Mouse (Mus musculus) erythroblast, embryonic 14.5 days (primary cell): ENCODE measurements around the gene Ctla2a. TPM values are rescaled to one million over a fixed set of nuclear protein-coding genes. Genes with fewer than 3 reads are reported as not detected.
"Not testable (repeated sequence)": the region's sequence is repeated elsewhere in the genome, so short reads cannot be mapped to it uniquely, and the experiment has no call there.

ENCODE experiments used
- H3K27me3 ChIP-seq: 2 replicates; pipeline ENCODE4 v1.6.1; 2012; ENCODE audit warnings: inconsistent platforms; ENCODE audit not compliant: control insufficient read depth
- H3K36me3 ChIP-seq: 2 replicates; pipeline ENCODE4 v1.6.1; 2012; ENCODE audit warnings: mild to moderate bottlenecking, inconsistent platforms; ENCODE audit not compliant: control insufficient read depth
- H3K4me1 ChIP-seq: 2 replicates; pipeline ENCODE4 v1.6.1; 2012; ENCODE audit warnings: inconsistent platforms; ENCODE audit not compliant: control insufficient read depth
- H3K4me3 ChIP-seq: replicated peaks from 2 replicates; pipeline ENCODE3; 2012; ENCODE audit warnings: moderate library complexity, mild to moderate bottlenecking, inconsistent platforms
- H3K9me3 ChIP-seq: 2 replicates; pipeline ENCODE4 v1.6.1; 2012; ENCODE audit warnings: low read length, inconsistent platforms, mixed read lengths; ENCODE audit not compliant: control insufficient read depth
- GATA1 ChIP-seq: IDR thresholded peaks from 2 replicates; pipeline ENCODE4 v1.6.1; 2012; ENCODE audit warnings: low read length, inconsistent platforms, mixed read lengths
- TAL1 ChIP-seq: IDR thresholded peaks from 3 replicates; pipeline ENCODE4 v1.6.1; 2012; ENCODE audit warnings: low read length, inconsistent platforms, mixed read lengths
- polyA plus RNA-seq: library from polyadenylated mRNA; stranded (reverse); fragments of >175 nt; gene quantifications from 2 replicates; pipeline ENCODE4 v1.2.3, GENCODE M21; 2012

Ctla2a gene
- polyA plus RNA-seq, result 0.10 TPM in 1 of 2 replicates, not detected in the other

GRCm38 (mm10) chr13:60936500-60936901, at the start of gene Ctla2a, which contains the start of gene Gm49391:
Gene Ctla2a, minus strand, starts transcription at chr13:60936625.
Gene Gm49391, minus strand, starts transcription at chr13:60936571.
- Histone ChIP-seq H3K4me1 (no peaks in the 10 kb centered on the region), H3K4me3 (no peak within 1 kb of the TSS), H3K36me3 (no peaks in the 10 kb centered on the region), H3K27me3 (no peaks in the 10 kb centered on the region), H3K9me3 (no peaks in the 10 kb centered on the region)
- TF ChIP-seq TAL1 (no peak), GATA1 (no peak)

- not testable (repeated sequence) for H3K36me3 ChIP-seq, H3K9me3 ChIP-seq, H3K27me3 ChIP-seq, H3K4me1 ChIP-seq, H3K4me3 ChIP-seq
Measured at GRCm38 (mm10) chr13:60972319-60972718, 35.9 kb upstream of the Ctla2a start.

- H3K4me1 ChIP-seq, H3K4me3 ChIP-seq, H3K9me3 ChIP-seq, H3K36me3 ChIP-seq, H3K27me3 ChIP-seq: not testable (repeated sequence)
Measured at GRCm38 (mm10) chr13:60963985-60964384, 27.6 kb upstream of the Ctla2a start.

DNA sequence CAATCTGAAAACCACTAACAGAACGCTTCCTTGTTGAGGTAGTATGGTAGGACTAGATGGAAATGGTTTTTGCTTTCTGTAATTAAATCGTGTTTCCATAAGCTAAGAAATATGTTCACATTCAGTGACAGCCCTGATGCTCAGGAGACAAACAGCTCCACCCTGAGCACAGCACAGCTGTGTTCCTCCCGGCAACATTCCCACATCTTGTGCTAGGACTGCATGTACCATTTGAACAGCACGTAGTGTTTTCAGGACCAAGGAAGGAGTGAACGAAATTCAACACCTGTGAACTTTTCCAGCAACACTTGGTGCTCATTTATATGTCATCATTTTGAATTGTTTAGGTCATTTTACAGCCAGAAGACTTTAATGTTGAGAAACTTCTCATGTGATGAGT, 25.3 kb upstream of the Ctla2a start:
- TF ChIP-seq TAL1 (no peak), GATA1 (no peak)
- no peaks in the 10 kb centered on the region for H3K4me1 ChIP-seq
- H3K9me3 ChIP-seq, result peaks cover 3% of the 10 kb centered on the region; the same call in 1 of the 2 replicates
- H3K27me3 ChIP-seq, result no peaks in the 10 kb centered on the region
- H3K4me3 ChIP-seq, result no peak overlapping the region
- no peaks in the 10 kb centered on the region for H3K36me3 ChIP-seq

- not testable (repeated sequence) for H3K27me3 ChIP-seq, H3K4me1 ChIP-seq, H3K36me3 ChIP-seq, H3K9me3 ChIP-seq, H3K4me3 ChIP-seq
Measured at GRCm38 (mm10) chr13:60941884-60942283, 5.5 kb upstream of the Ctla2a start, which contains the start of gene Tpbpa. Gene Tpbpa, minus strand, starts transcription at chr13:60941984.

DNA sequence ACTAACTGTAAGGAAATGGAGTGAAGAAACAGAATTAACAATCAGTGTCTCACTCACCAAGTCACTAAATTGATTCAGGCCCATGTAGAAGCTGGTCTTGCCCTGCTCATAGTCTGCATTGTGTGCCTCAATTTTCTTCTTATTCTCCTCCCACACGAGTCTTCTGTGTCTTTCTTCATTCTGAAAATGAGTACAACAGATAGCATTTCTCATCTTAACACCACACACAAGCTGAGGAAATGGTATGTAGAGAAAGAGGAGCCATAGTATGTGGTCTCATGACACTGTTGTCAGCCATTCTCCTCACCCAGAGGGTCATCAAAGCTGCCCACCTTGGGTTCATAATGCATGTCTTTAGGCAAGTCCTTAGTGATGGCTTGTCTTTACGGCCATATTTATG, 935 bp downstream of the Ctla2a start, which contains the start of gene Gm49393:
Gm49393 (minus strand) TSS at position 101 of the 400 bp plus-strand sequence.
- not testable (repeated sequence) for H3K27me3 ChIP-seq, H3K4me3 ChIP-seq, H3K36me3 ChIP-seq, H3K9me3 ChIP-seq, H3K4me1 ChIP-seq

- not testable (repeated sequence) for H3K4me3 ChIP-seq, H3K4me1 ChIP-seq, H3K36me3 ChIP-seq, H3K27me3 ChIP-seq, H3K9me3 ChIP-seq
Measured at GRCm38 (mm10) chr13:60904780-60905179, 31.6 kb downstream of the Ctla2a start, which contains the start of gene Tpbpb. Gene Tpbpb, minus strand, starts transcription at chr13:60904880.

GRCm38 (mm10) chr13:60897328-60897727, 39.1 kb downstream of the Ctla2a start, which contains the start of gene Ctla2b:
Gene Ctla2b, minus strand, starts transcription at chr13:60897447.
- Histone ChIP-seq H3K4me1 (no peaks in the 10 kb centered on the region), H3K9me3 (no peaks in the 10 kb centered on the region), H3K4me3 (no peak within 1 kb of the TSS), H3K36me3 (no peaks in the 10 kb centered on the region), H3K27me3 (no peaks in the 10 kb centered on the region)
- TF ChIP-seq TAL1 (no peak), GATA1 (no peak)

DNA sequence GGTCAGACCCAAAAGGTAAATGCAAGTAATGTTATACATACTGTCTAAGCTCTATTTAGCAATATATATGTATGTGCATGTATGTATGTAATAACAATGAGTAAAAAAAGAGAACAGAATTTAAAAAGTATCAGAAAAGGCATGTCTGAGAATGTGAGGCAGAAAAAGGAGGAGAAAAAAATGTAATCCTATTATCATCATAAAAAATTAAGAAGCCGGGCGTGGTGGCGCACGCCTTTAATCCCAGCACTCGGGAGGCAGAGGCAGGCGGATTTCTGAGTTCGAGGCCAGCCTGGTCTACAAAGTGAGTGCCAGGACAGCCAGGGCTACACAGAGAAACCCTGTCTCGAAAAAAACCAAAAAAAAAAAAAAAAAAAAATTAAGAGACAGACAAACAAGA, 39.6 kb downstream of the Ctla2a start, which contains the start of gene Gm49392:
Gm49392 (minus strand) TSS at position 101 of the 400 bp plus-strand sequence.
- not testable (repeated sequence) for H3K27me3 ChIP-seq, H3K4me1 ChIP-seq, H3K4me3 ChIP-seq

GRCm38 (mm10) chr13:60895406-60896160, 40.8 kb downstream of the Ctla2a start:
- Histone ChIP-seq H3K9me3 (no peaks in the 10 kb centered on the region), H3K27me3 (no peaks in the 10 kb centered on the region), H3K4me1 (no peaks in the 10 kb centered on the region), H3K36me3 (no peaks in the 10 kb centered on the region), H3K4me3 (no peak overlapping the region)
- TF ChIP-seq TAL1, result no peak
- no peak for TF ChIP-seq GATA1

More for the DNA sequence above, 39.6 kb downstream of the Ctla2a start, which contains the start of gene Gm49392:
- H3K9me3 ChIP-seq, H3K36me3 ChIP-seq: not testable (repeated sequence)
